Mouse (Mus musculus) CH12.LX (cell line): ENCODE measurements around the gene Pld3. TPM values are rescaled to one million over a fixed set of nuclear protein-coding genes. Genes with fewer than 3 reads are reported as not detected.

Experiments used
- DNase-seq: peaks from one replicate; pipeline ENCODE4 v3.0.0-alpha.2; 2013; ENCODE audit errors: extremely low read depth
- H3K27ac ChIP-seq: 2 replicates; pipeline ENCODE4 v1.5.1; 2012; ENCODE audit warnings: low read depth, mild to moderate bottlenecking, control low read depth, moderate library complexity; ENCODE audit not compliant: insufficient read depth
- H3K27me3 ChIP-seq: replicated peaks from 2 replicates; pipeline ENCODE3; 2012; ENCODE audit warnings: inconsistent platforms
- H3K36me3 ChIP-seq, 2 experiments: replicated peaks in 1 of 2; 2 replicates each; pipeline versions ENCODE3 to v1.6.1; 2012; ENCODE audit warnings: inconsistent platforms in 1 of 2, low read length in 1 of 2, mild to moderate bottlenecking in 1 of 2, mixed read lengths in 1 of 2, moderate library complexity in 1 of 2; ENCODE audit not compliant: control insufficient read depth in 1 of 2, insufficient read depth in 1 of 2
- H3K4me1 ChIP-seq, 2 experiments: 2 replicates each; pipeline ENCODE4 v1.6.1; 2012; ENCODE audit warnings: inconsistent platforms in 1 of 2, moderate library complexity in 1 of 2; ENCODE audit not compliant: insufficient read depth in 2 of 2, control insufficient read depth in 1 of 2
- H3K4me2 ChIP-seq: 2 replicates; pipeline ENCODE4 v1.6.1; 2012; ENCODE audit warnings: low read depth, mild to moderate bottlenecking, control low read depth; ENCODE audit not compliant: poor library complexity, insufficient read depth, severe bottlenecking
- H3K4me3 ChIP-seq, 3 experiments: fragments of 150-350 bp in 1 of 3; sonication (generic) in 1 of 3; replicated peaks in 1 of 3; 2 replicates each; pipeline versions ENCODE3 to v1.5.1; 2011 to 2012; ENCODE audit warnings: low read depth in 2 of 3, low read length in 2 of 3, mild to moderate bottlenecking in 2 of 3, moderate library complexity in 2 of 3, control low read depth in 1 of 3, improper control_type of control experiment in 1 of 3, inconsistent platforms in 1 of 3, mixed read lengths in 1 of 3; ENCODE audit not compliant: poor library complexity in 1 of 3
- H3K79me2 ChIP-seq: replicated peaks from 2 replicates; pipeline ENCODE4 v1.6.1; 2012; ENCODE audit warnings: mild to moderate bottlenecking, moderate library complexity; ENCODE audit not compliant: control insufficient read depth, poor library complexity, insufficient read depth, severe bottlenecking; ENCODE audit errors: extremely low read depth
- H3K9ac ChIP-seq: 2 replicates; pipeline ENCODE4 v1.6.1; 2012; ENCODE audit warnings: low read depth, mild to moderate bottlenecking, control low read depth, moderate library complexity; ENCODE audit not compliant: insufficient read depth
- H3K9me3 ChIP-seq: replicated peaks from 2 replicates; pipeline ENCODE3; 2012; ENCODE audit warnings: low read length, inconsistent platforms, mixed read lengths
- CHD2 ChIP-seq: IDR thresholded peaks from 2 replicates; pipeline ENCODE4 v1.6.1; 2011; ENCODE audit warnings: low read length, improper control_type of control experiment
- CTCF ChIP-seq, 2 experiments: IDR thresholded peaks in 1 of 2; conservative IDR thresholded peaks in 1 of 2; 2 replicates each; pipeline ENCODE4 v1.5.1; 2011 to 2012; ENCODE audit warnings: low read depth in 2 of 2, low read length in 2 of 2, improper control_type of control experiment in 1 of 2, inconsistent platforms in 1 of 2, mild to moderate bottlenecking in 1 of 2, moderate library complexity in 1 of 2
- ELF1 ChIP-seq: IDR thresholded peaks from 2 replicates; pipeline ENCODE4 v1.6.1; 2014; ENCODE audit warnings: low read depth, mild to moderate bottlenecking, inconsistent platforms, low read length, improper control_type of control experiment
- EP300 ChIP-seq: IDR thresholded peaks from 2 replicates; pipeline ENCODE4 v1.6.1; 2011; ENCODE audit warnings: low read length, improper control_type of control experiment
- HCFC1 ChIP-seq: IDR thresholded peaks from 2 replicates; pipeline ENCODE4 v1.6.1; 2012; ENCODE audit warnings: low read depth, mild to moderate bottlenecking, inconsistent platforms, low read length, improper control_type of control experiment
- IRF4 ChIP-seq: IDR thresholded peaks from 2 replicates; pipeline ENCODE4 v1.6.1; 2014; ENCODE audit warnings: low read depth, mild to moderate bottlenecking, inconsistent platforms, low read length, improper control_type of control experiment
- JUN ChIP-seq: IDR thresholded peaks from 2 replicates; pipeline ENCODE4 v1.6.1; 2011; ENCODE audit warnings: low read depth, mild to moderate bottlenecking, low read length, improper control_type of control experiment, moderate library complexity; ENCODE audit not compliant: insufficient read depth
- JUND ChIP-seq: conservative IDR thresholded peaks from 2 replicates; pipeline ENCODE4 v1.6.1; 2011; ENCODE audit warnings: low read depth, low read length, improper control_type of control experiment
- KAT2A ChIP-seq: IDR thresholded peaks from 2 replicates; pipeline ENCODE4 v1.6.1; 2012; ENCODE audit warnings: low read length, improper control_type of control experiment, inconsistent platforms; ENCODE audit not compliant: insufficient replicate concordance
- MAFK ChIP-seq: IDR thresholded peaks from 2 replicates; pipeline ENCODE4 v1.6.1; 2011; ENCODE audit warnings: low read length, improper control_type of control experiment; ENCODE audit not compliant: insufficient replicate concordance
- MAX ChIP-seq: IDR thresholded peaks from 2 replicates; pipeline ENCODE4 v1.6.1; 2011; ENCODE audit warnings: low read length, improper control_type of control experiment
- MAZ ChIP-seq: IDR thresholded peaks from 2 replicates; pipeline ENCODE4 v1.6.1; 2012; ENCODE audit warnings: low read depth, mild to moderate bottlenecking, inconsistent platforms, low read length, improper control_type of control experiment, moderate library complexity
- MEF2A ChIP-seq: IDR thresholded peaks from 2 replicates; pipeline ENCODE4 v1.6.1; 2014; ENCODE audit warnings: low read depth, mild to moderate bottlenecking, inconsistent platforms, low read length, improper control_type of control experiment, borderline replicate concordance
- MXI1 ChIP-seq: IDR thresholded peaks from 2 replicates; pipeline ENCODE4 v1.6.1; 2011; ENCODE audit warnings: mild to moderate bottlenecking, low read depth, low read length, improper control_type of control experiment
- MYC ChIP-seq: IDR thresholded peaks from 2 replicates; pipeline ENCODE4 v1.6.1; 2011; ENCODE audit warnings: low read depth, mild to moderate bottlenecking, improper control_type of control experiment, low read length
- NELFE ChIP-seq: IDR thresholded peaks from 2 replicates; pipeline ENCODE4 v1.6.1; 2011; ENCODE audit warnings: low read depth, low read length, improper control_type of control experiment
- POLR2A ChIP-seq: IDR thresholded peaks from 2 replicates; pipeline ENCODE4 v1.6.1; 2011; ENCODE audit warnings: low read depth, mild to moderate bottlenecking, improper control_type of control experiment, low read length
- RCOR1 ChIP-seq: conservative IDR thresholded peaks from 2 replicates; pipeline ENCODE4 v1.6.1; 2012; ENCODE audit warnings: low read depth, mild to moderate bottlenecking, inconsistent platforms, low read length, improper control_type of control experiment
- SIN3A ChIP-seq: IDR thresholded peaks from 2 replicates; pipeline ENCODE4 v1.6.1; 2012; ENCODE audit warnings: low read length, improper control_type of control experiment, inconsistent platforms
- TCF12 ChIP-seq: IDR thresholded peaks from 2 replicates; pipeline ENCODE4 v1.6.1; 2014; ENCODE audit warnings: low read depth, mild to moderate bottlenecking, inconsistent platforms, low read length, improper control_type of control experiment
- USF2 ChIP-seq: conservative IDR thresholded peaks from 2 replicates; pipeline ENCODE4 v1.6.1; 2011; ENCODE audit warnings: low read depth, low read length, improper control_type of control experiment
- ZC3H11A ChIP-seq: IDR thresholded peaks from 2 replicates; pipeline ENCODE4 v1.6.1; 2012; ENCODE audit warnings: low read depth, mild to moderate bottlenecking, inconsistent platforms, low read length, improper control_type of control experiment
- ZKSCAN1 ChIP-seq: IDR thresholded peaks from 2 replicates; pipeline ENCODE4 v1.6.1; 2012; ENCODE audit warnings: low read depth, inconsistent platforms, low read length, improper control_type of control experiment, borderline replicate concordance
- ZMIZ1 ChIP-seq: IDR thresholded peaks from 2 replicates; pipeline ENCODE4 v1.6.1; 2012; ENCODE audit warnings: low read depth, mild to moderate bottlenecking, inconsistent platforms, low read length, improper control_type of control experiment
- dilution Hi-C: fragments of 300-500 bp; cut with MboI; formaldehyde crosslinking; loops from 2 replicates; pipeline ENCODE4 v1.14.3; 2020; ENCODE audit warnings: low sequenced_read_pairs; ENCODE audit not compliant: extremely low pct_unique_long_range_greater_than_20kb, extremely low pct_ligation_motif_present
- in situ Hi-C: fragments of 300-500 bp; cut with MboI; formaldehyde crosslinking; loops from 3 replicates; pipeline ENCODE4 v1.14.3; 2019; ENCODE audit warnings: low sequenced_read_pairs, low pct_ligation_motif_present, low pct_unique_long_range_greater_than_20kb, mixed read lengths
- polyA plus RNA-seq: library from polyadenylated mRNA; unstranded; fragments of >175 nt; gene quantifications from 2 replicates; pipeline ENCODE4 v1.2.1, GENCODE M21; 2012; ENCODE audit warnings: low read depth; ENCODE audit not compliant: insufficient read length
- total RNA-seq, 2 experiments: library from RNA; depleted of rRNA; stranded (reverse); fragments of 300-350 nt in 1 of 2; fragments of >200 nt in 1 of 2; gene quantifications; 2 replicates each; pipeline ENCODE4 v1.2.3; 2012 to 2014

Pld3 gene
- total and polyA plus RNA-seq, 3 experiments, result 6.0 to 21.1 (median 14.1) TPM

GRCm38 (mm10) chr7:27538797-27539196 is 14.2 kb downstream of the Pld3 start:
- DNase-seq, result no peak
- Histone ChIP-seq H3K4me2 (no peak overlapping the region), H3K4me3 (no peak overlapping the region), H3K36me3 (peaks cover 10 to 42% of the 10 kb centered on the region in 2 experiments), H3K9me3 (no peaks in the 10 kb centered on the region), H3K27me3 (no peaks in the 10 kb centered on the region), H3K9ac (no peak overlapping the region), H3K4me1 (peaks cover 2 to 8% of the 10 kb centered on the region in 2 experiments; a peak in 1 of 4 replicates), H3K79me2 (no peaks in the 10 kb centered on the region), H3K27ac (no peak overlapping the region)
- in situ Hi-C loops, result no loop called here
- no peak for TF ChIP-seq MAX
- no peak for TF ChIP-seq USF2
- TF ChIP-seq JUN, result no peak
- no peak for TF ChIP-seq ZKSCAN1
- no peak for TF ChIP-seq RCOR1
- no peak for TF ChIP-seq MYC
- TF ChIP-seq JUND, result no peak
- TF ChIP-seq MXI1, result no peak
- no peak for TF ChIP-seq ZC3H11A
- TF ChIP-seq KAT2A, result no peak
- no peak for TF ChIP-seq MEF2A
- no peak for TF ChIP-seq CHD2
- TF ChIP-seq ZMIZ1, result no peak
- no peak for TF ChIP-seq SIN3A
- no peak for TF ChIP-seq NELFE
- dilution Hi-C loops, result no loop called here

GRCm38 (mm10) chr7:27537998-27538397 is 15.0 kb downstream of the Pld3 start:
- H3K27ac ChIP-seq, result no peak overlapping the region
- no peaks in the 10 kb centered on the region for H3K27me3 ChIP-seq
- no peak for TF ChIP-seq HCFC1
- TF ChIP-seq ELF1, result no peak
- TF ChIP-seq MYC, result no peak
- TF ChIP-seq TCF12, result no peak
- TF ChIP-seq ZC3H11A, result no peak
- TF ChIP-seq IRF4, result no peak
- TF ChIP-seq JUND, result no peak
- no peak for TF ChIP-seq POLR2A
- no peak for TF ChIP-seq MAZ
- no peak for TF ChIP-seq EP300
- no peak for TF ChIP-seq CTCF (conservative IDR thresholded peaks at IDR 0.05 in 1 of 2, IDR thresholded peaks at IDR 0.05 in 1 of 2; ENCODE audit: low read depth in 2 of 2, low read length in 2 of 2)
- TF ChIP-seq SIN3A, result no peak
- TF ChIP-seq NELFE, result no peak
- no peak for TF ChIP-seq MAFK
- TF ChIP-seq RCOR1, result no peak
- TF ChIP-seq, all 38 proteins: peak for 0
- H3K4me1 ChIP-seq, result peaks cover 2 to 8% of the 10 kb centered on the region in 2 experiments; a peak in 1 of 4 replicates
- in situ Hi-C loops, result no loop called here
- H3K9ac ChIP-seq, result no peak overlapping the region
- no peak for DNase-seq
- no peaks in the 10 kb centered on the region for H3K79me2 ChIP-seq
- H3K4me3 ChIP-seq, result no peak overlapping the region
- no peaks in the 10 kb centered on the region for H3K9me3 ChIP-seq
- no peak overlapping the region for H3K4me2 ChIP-seq
- H3K36me3 ChIP-seq, result peaks cover 13 to 46% of the 10 kb centered on the region in 2 experiments
- dilution Hi-C loops, result no loop called here
